Mouse (Mus musculus) brain, adult 2 months (tissue): ENCODE measurements around the gene Col28a1.

Experiments
- DNase-seq: peaks from one replicate; pipeline ENCODE4 v3.0.0; 2011; ENCODE audit warnings: low read depth, low spot score

The Col28a1 gene

GRCm38 (mm10) chr6:8192517-8192916, at the start of gene Col28a1:
TSS of gene Col28a1 (minus strand) at chr6:8192617.
- no peak for DNase-seq

GRCm38 (mm10) chr6:8228596-8228995, 36.2 kb upstream of the Col28a1 start:
- peak; percentile 54 for DNase-seq

GRCm38 (mm10) chr6:8227035-8227434, 34.6 kb upstream of the Col28a1 start:
- peak; percentile 56 for DNase-seq

- DNase-seq, result no peak
These were observed 18.2 kb upstream of the Col28a1 start for GRCm38 (mm10) chr6:8210661-8211060.

- no peak for DNase-seq
These were observed 17.4 kb upstream of the Col28a1 start for GRCm38 (mm10) chr6:8209866-8210186.

GRCm38 (mm10) chr6:8209047-8209865, 16.8 kb upstream of the Col28a1 start, which contains the start of gene Mios:
TSS of gene Mios (plus strand) at chr6:8209222.
- DNase-seq, result peak; percentile 94

- no peak for DNase-seq
These were observed 2.5 kb downstream of the Col28a1 start for GRCm38 (mm10) chr6:8189917-8190316.

- peak; percentile 56 for DNase-seq
These were observed 3.7 kb downstream of the Col28a1 start for GRCm38 (mm10) chr6:8188599-8189233.

- DNase-seq, result peak; percentile 73
These were observed 13.9 kb downstream of the Col28a1 start for GRCm38 (mm10) chr6:8178397-8178941.

- peak; percentile 51 for DNase-seq
These were observed 16.3 kb downstream of the Col28a1 start for GRCm38 (mm10) chr6:8176116-8176515.

- no peak for DNase-seq
These were observed 17.1 kb downstream of the Col28a1 start for GRCm38 (mm10) chr6:8175346-8175745.

- DNase-seq, result peak; percentile 22
These were observed 18.4 kb downstream of the Col28a1 start for GRCm38 (mm10) chr6:8174062-8174461.

GRCm38 (mm10) chr6:8172101-8172500, 20.3 kb downstream of the Col28a1 start:
- DNase-seq, result no peak

- no peak for DNase-seq
These were observed 27.7 kb downstream of the Col28a1 start for GRCm38 (mm10) chr6:8164741-8165140.

GRCm38 (mm10) chr6:8160001-8160400, 32.4 kb downstream of the Col28a1 start:
- DNase-seq, result no peak

GRCm38 (mm10) chr6:8157121-8157520, 35.3 kb downstream of the Col28a1 start:
- DNase-seq, result peak; percentile 52

- no peak for DNase-seq
These were observed 39.7 kb downstream of the Col28a1 start for GRCm38 (mm10) chr6:8152551-8153361.

- DNase-seq, result no peak
These were observed 43.5 kb downstream of the Col28a1 start for GRCm38 (mm10) chr6:8148916-8149315.

- DNase-seq, result no peak
These were observed 50.5 kb downstream of the Col28a1 start for GRCm38 (mm10) chr6:8141881-8142280.

GRCm38 (mm10) chr6:8130149-8130548, 62.3 kb downstream of the Col28a1 start:
- DNase-seq, result no peak

GRCm38 (mm10) chr6:8128164-8128563, 64.3 kb downstream of the Col28a1 start:
- DNase-seq, result peak; percentile 56

- DNase-seq, result peak; percentile 56
These were observed 65.9 kb downstream of the Col28a1 start for GRCm38 (mm10) chr6:8126545-8126944.
